In the genomic region with DNA sequence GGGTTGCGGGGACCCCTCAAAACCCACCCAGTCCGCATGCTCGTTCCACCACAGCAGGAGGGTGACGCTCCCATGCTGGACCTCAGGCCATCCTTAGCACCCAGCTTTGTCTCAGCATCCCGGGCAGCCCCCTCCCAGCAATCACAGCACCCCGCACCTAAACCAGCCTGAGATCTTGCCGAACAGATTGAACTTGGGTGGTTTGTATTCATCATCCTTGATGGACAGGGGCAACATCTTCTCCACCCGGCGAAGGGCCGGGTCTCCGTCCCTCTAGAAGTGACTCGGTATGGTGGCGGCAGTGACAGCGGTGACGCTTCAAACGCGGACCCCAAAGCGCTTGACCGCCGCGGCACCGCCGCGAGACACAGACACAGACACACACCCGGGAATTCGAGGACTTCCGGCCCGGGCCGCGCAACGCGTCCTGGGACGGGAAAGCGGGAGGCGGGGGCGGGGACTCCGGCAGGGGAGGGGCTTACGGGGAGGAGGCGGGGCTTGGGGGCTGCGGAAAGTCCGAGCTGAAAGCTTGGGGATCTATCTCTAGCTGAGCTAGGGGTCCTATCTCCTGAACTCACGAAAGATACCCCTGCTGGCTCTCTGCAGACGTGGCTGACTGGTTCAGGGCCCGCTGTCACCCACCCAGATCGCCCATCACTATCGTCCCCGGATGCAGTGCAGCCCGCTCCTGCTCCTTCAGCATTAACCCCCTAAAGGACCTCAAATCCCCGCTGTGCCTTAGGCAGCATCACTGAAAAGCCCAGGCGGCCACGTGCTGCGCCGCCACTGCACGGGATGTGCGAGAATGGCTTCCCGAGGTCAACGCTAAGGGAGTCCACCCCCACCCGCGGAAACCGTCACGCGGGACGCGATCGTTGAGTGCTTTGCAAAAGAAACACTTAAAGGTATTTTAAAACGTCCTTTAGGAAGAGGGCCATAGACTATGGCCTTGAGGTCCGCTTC, we compare ENCODE assay signal across 8 mouse cellular contexts. TPM values are rescaled to one million over a fixed set of nuclear protein-coding genes. Genes with fewer than 3 reads are reported as not detected.
DNase-seq lines count a peak whose midpoint lies in the region; ATAC-seq and TF ChIP-seq lines count a peak whose summit lies in the region.

A gene (minus strand): TSS at position 429 of the 963 bp plus-strand sequence.
A gene (plus strand): TSS at position 485 of the 963 bp plus-strand sequence.

- no peak for TF ChIP-seq CTCF in lung, postnatal 0 days (IDR thresholded peaks at IDR 0.05)

- no peak for TF ChIP-seq EP300 in lung, postnatal 0 days (IDR thresholded peaks at IDR 0.05)

- H3K4me2 ChIP-seq in lung, postnatal 0 days (replicated peaks; ENCODE audit: low read depth, low read length): peak within 1 kb of the TSS; percentile 97

- H3K36me3 ChIP-seq in lung, postnatal 0 days (ENCODE audit: insufficient read depth, low read length): no peaks in the 10 kb centered on the region

- WGBS in lung, postnatal 0 days: under 1% methylated on average over 67 of the region's 67 CpGs

- peak; percentile 95 for DNase-seq in Muller cell, postnatal 12 days (ENCODE audit: inconsistent ontology term)
- peak; percentile 79 for DNase-seq in cerebellum, adult 8-10 months
- DNase-seq in forelimb bud, embryonic 11.5 days (ENCODE audit: low read depth, low spot score): peak; percentile 79
- peak; percentile 83 to 84 for DNase-seq in layer of hippocampus, postnatal 10 days (ENCODE audit: low spot score in 2 of 2)
- DNase-seq in lung, postnatal 0 days (ENCODE audit: low spot score): peak; percentile 89
- peak; percentile 60 for DNase-seq in ovary, postnatal 10 days (ENCODE audit: low spot score)
- peak; percentile 72 for DNase-seq in thymus, postnatal 0 days (ENCODE audit: low spot score)

- H3K27me3 ChIP-seq in lung, postnatal 0 days (replicated peaks; ENCODE audit: insufficient read depth, low read length): no peaks in the 10 kb centered on the region

- H3K9ac ChIP-seq in lung, postnatal 0 days (replicated peaks; ENCODE audit: low read depth): peak within 1 kb of the TSS; percentile 78

- H3K4me1 ChIP-seq in lung, postnatal 0 days (ENCODE audit: insufficient read depth, low read depth, low read length): no peaks in the 10 kb centered on the region

- peak; percentile 52 to 58 for ATAC-seq in hematopoietic stem cell, adult 5-6 weeks (replicated peaks in 1 of 2; ENCODE audit: insufficient read depth in 1 of 2, low FRiP score in 2 of 2, low TSS enrichment in 1 of 2, low read depth in 1 of 2, poor library complexity in 2 of 2, severe bottlenecking in 2 of 2)
- ATAC-seq in lung, postnatal 0 days: peak; percentile 96

- H3K27ac ChIP-seq in lung, postnatal 0 days (ENCODE audit: low read length): peak within 1 kb of the TSS; percentile 86

- H3K4me3 ChIP-seq in lung, postnatal 0 days (ENCODE audit: low read depth, low read length): peak within 1 kb of the TSS; percentile 83

- no peaks in the 10 kb centered on the region for H3K9me3 ChIP-seq in lung, postnatal 0 days (ENCODE audit: low read length)

RNA-seq across cellular contexts. Expression of the first gene that starts in this region (rescaled TPM):
- total RNA-seq in hematopoietic stem cell, adult 5-6 weeks (2017): 37.8 and 50.4 TPM in 2 replicates
- 10 to 100 TPM; 24.0 to 30.6 TPM for total RNA-seq in layer of hippocampus, postnatal 10 days (2021)
- polyA plus RNA-seq in lung, postnatal 0 days (2015; fragmentation: Nextera tagmentation; extraction: Ambion mirVana): 25.0 and 29.0 TPM in 2 replicates
- polyA plus RNA-seq in thymus, postnatal 0 days (2015; fragmentation: Nextera tagmentation; extraction: Ambion mirVana): 29.4 and 30.0 TPM in 2 replicates

RNA-seq across cellular contexts. Expression of the second gene that starts in this region (rescaled TPM):
- total RNA-seq in hematopoietic stem cell, adult 5-6 weeks (2017): 18.0 and 19.2 TPM in 2 replicates
- 10 to 100 TPM; 48.6 to 48.8 TPM for total RNA-seq in layer of hippocampus, postnatal 10 days (2021)
- polyA plus RNA-seq in lung, postnatal 0 days (2015; fragmentation: Nextera tagmentation; extraction: Ambion mirVana): 10.4 and 10.9 TPM in 2 replicates
- polyA plus RNA-seq in thymus, postnatal 0 days (2015; fragmentation: Nextera tagmentation; extraction: Ambion mirVana): 11.2 and 13.3 TPM in 2 replicates

Comparison
In these comparisons a context has a peak if more than half of its experiments do, and no peak if none do; other contexts are left out.
1. Peak in every context shown above with its lines: DNase-seq, ATAC-seq, H3K4me3 ChIP-seq and H3K27ac ChIP-seq.